Mouse (Mus musculus): ENCODE results near the gene Gm20431.
"Not testable (repeated sequence)": the region's sequence is repeated elsewhere in the genome, so short reads cannot be mapped to it uniquely, and the experiment has no call there.

Gene Gm20431

GRCm38 (mm10) chr2:167632731-167633536 lies 28.4 kb downstream of the Gm20431 start:
- peak; percentile 36 to 69 for DNase-seq (ENCODE audit: inconsistent age in 2 of 2, low spot score in 1 of 2)

GRCm38 (mm10) chr2:167631591-167632448 lies 29.5 kb downstream of the Gm20431 start, which contains the start of gene Ube2v1:
Ube2v1 (minus strand) TSS chr2:167632095.
- DNase-seq (ENCODE audit: inconsistent age in 2 of 2, low spot score in 1 of 2) = peak; percentile 99 to 100

- peak; percentile 65 to 77 for DNase-seq (ENCODE audit: inconsistent age in 2 of 2, low spot score in 1 of 2)
Measured at GRCm38 (mm10) chr2:167631181-167631590, 30.1 kb downstream of the Gm20431 start.

GRCm38 (mm10) chr2:167630421-167630820 lies 30.9 kb downstream of the Gm20431 start:
- no peak for DNase-seq (ENCODE audit: inconsistent age in 2 of 2, low spot score in 1 of 2)

- no peak for DNase-seq (ENCODE audit: inconsistent age in 2 of 2, low spot score in 1 of 2)
Measured at GRCm38 (mm10) chr2:167629665-167630209, 31.6 kb downstream of the Gm20431 start.

GRCm38 (mm10) chr2:167628872-167629271 lies 32.4 kb downstream of the Gm20431 start:
- no peak for DNase-seq (ENCODE audit: inconsistent age in 2 of 2, low spot score in 1 of 2)

- DNase-seq (ENCODE audit: inconsistent age in 2 of 2, low spot score in 1 of 2) = no peak
Measured at GRCm38 (mm10) chr2:167627019-167627418, 34.3 kb downstream of the Gm20431 start.

- DNase-seq (ENCODE audit: inconsistent age in 2 of 2, low spot score in 1 of 2) = peak in 1 of 2 experiments; percentile 71
Measured at GRCm38 (mm10) chr2:167625670-167626069, 35.6 kb downstream of the Gm20431 start.

GRCm38 (mm10) chr2:167624368-167625075 lies 36.8 kb downstream of the Gm20431 start:
- DNase-seq (ENCODE audit: inconsistent age in 2 of 2, low spot score in 1 of 2) = no peak

GRCm38 (mm10) chr2:167622965-167623364 lies 38.3 kb downstream of the Gm20431 start:
- no peak for DNase-seq (ENCODE audit: inconsistent age in 2 of 2, low spot score in 1 of 2)

- peak in 1 of 2 experiments; percentile 45 for DNase-seq (ENCODE audit: inconsistent age in 2 of 2, low spot score in 1 of 2)
Measured at GRCm38 (mm10) chr2:167622352-167622751, 38.9 kb downstream of the Gm20431 start.

GRCm38 (mm10) chr2:167621255-167622087 lies 39.8 kb downstream of the Gm20431 start:
- DNase-seq (ENCODE audit: inconsistent age in 2 of 2, low spot score in 1 of 2) = no peak

- DNase-seq (ENCODE audit: inconsistent age in 2 of 2, low spot score in 1 of 2) = no peak
Measured at GRCm38 (mm10) chr2:167617472-167617871, 43.8 kb downstream of the Gm20431 start.

GRCm38 (mm10) chr2:167617034-167617433 lies 44.3 kb downstream of the Gm20431 start:
- DNase-seq (ENCODE audit: inconsistent age in 2 of 2, low spot score in 1 of 2) = no peak

- DNase-seq (ENCODE audit: inconsistent age in 2 of 2, low spot score in 1 of 2) = not testable (repeated sequence)
Measured at GRCm38 (mm10) chr2:167613335-167613734, 48.0 kb downstream of the Gm20431 start.

- DNase-seq (ENCODE audit: inconsistent age in 2 of 2, low spot score in 1 of 2) = no peak
Measured at GRCm38 (mm10) chr2:167612122-167612521, 49.2 kb downstream of the Gm20431 start.

GRCm38 (mm10) chr2:167611287-167611686 lies 50.0 kb downstream of the Gm20431 start:
- DNase-seq (ENCODE audit: inconsistent age in 2 of 2, low spot score in 1 of 2) = no peak

- DNase-seq (ENCODE audit: inconsistent age in 2 of 2, low spot score in 1 of 2) = no peak
Measured at GRCm38 (mm10) chr2:167606745-167607123, 54.6 kb downstream of the Gm20431 start.

- DNase-seq (ENCODE audit: inconsistent age in 2 of 2, low spot score in 1 of 2) = no peak
Measured at GRCm38 (mm10) chr2:167605817-167606744, 55.2 kb downstream of the Gm20431 start.
